Mouse (Mus musculus): ENCODE data around the gene Tbc1d22a. TPM values are rescaled to one million over a fixed set of nuclear protein-coding genes. Genes with fewer than 3 reads are reported as not detected.
A peak's percentile ranks its signal among the peaks of the same experiment; 100 is the strongest.

The Tbc1d22a gene
- polyA plus RNA-seq, 1 experiment from 2014 or later = 10.8 TPM

DNA sequence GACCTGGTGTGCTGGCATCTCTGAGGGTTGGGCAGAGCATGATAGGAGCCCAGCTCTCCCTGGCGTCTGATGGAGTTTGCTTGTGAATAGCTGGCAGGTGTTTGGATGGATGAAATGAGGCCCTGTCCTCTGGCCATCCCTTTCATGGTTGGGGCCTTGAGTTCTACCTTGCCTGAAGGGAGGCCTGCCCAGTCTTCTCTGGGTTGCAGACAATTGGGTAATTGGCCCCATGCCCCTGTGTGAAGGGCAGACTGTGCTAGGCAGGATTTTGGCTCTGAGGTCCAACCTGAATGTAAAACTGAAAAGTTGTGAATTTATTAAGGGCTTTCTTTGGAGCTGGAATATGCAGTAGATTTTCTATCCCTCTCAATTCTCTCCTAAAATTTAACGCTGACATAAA lies 204.2 kb downstream of the Tbc1d22a start:
- WGBS = 87% methylated on average over 2 of the region's 2 CpGs
- H3K27me3 ChIP-seq (ENCODE audit: low read depth, poor library complexity, severe bottlenecking) = peaks cover 12% of the 10 kb centered on the region
- H3K27ac ChIP-seq (replicated peaks) = peak overlapping the region; percentile 69; the same call in 1 of the 2 replicates
- no peak for DNase-seq (ENCODE audit: low spot score)
- peaks cover 54% of the 10 kb centered on the region for H3K4me1 ChIP-seq
- no peak overlapping the region for H3K4me3 ChIP-seq
- H3K36me3 ChIP-seq = no peaks in the 10 kb centered on the region
- no peaks in the 10 kb centered on the region for H3K9me3 ChIP-seq (replicated peaks)

GRCm38 (mm10) chr15:86419620-86420019 lies 205.4 kb downstream of the Tbc1d22a start:
- 53% methylated on average over 6 of the region's 6 CpGs for WGBS
- H3K36me3 ChIP-seq = no peaks in the 10 kb centered on the region
- peaks cover 5% of the 10 kb centered on the region for H3K27me3 ChIP-seq (ENCODE audit: low read depth, poor library complexity, severe bottlenecking)
- no peaks in the 10 kb centered on the region for H3K9me3 ChIP-seq (replicated peaks)
- peaks cover 50% of the 10 kb centered on the region for H3K4me1 ChIP-seq
- H3K4me3 ChIP-seq = no peak overlapping the region
- peak overlapping the region; percentile 70 for H3K27ac ChIP-seq (replicated peaks)
- peak; percentile 39 for DNase-seq (ENCODE audit: low spot score)

DNA sequence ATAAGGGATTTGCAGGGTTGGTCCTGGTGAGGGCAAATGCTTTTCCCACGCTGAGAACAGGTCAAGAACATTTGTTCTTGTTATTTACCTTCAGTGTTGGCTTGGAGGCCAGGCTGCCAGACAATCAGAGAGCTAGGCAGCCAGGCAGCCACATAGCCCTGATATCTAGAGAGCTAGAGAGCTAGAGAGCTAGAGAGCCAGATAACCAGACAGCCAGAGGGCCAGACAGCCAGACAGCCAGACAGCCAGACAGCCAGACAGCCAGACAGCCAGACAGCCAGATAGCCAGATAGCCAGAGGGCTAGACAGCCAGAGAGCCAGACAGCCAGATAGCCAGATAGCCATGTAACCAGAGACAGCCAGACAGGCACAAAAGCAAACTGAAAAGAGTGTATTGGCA lies 208.6 kb downstream of the Tbc1d22a start:
- Histone ChIP-seq H3K27ac (replicated peaks) (0 out of 2 replicates have a peak overlapping the region, but pooled peaks have one; percentile 50), H3K4me3 (no peak overlapping the region), H3K36me3 (no peaks in the 10 kb centered on the region), H3K9me3 (replicated peaks) (no peaks in the 10 kb centered on the region), H3K4me1 (peaks cover 57% of the 10 kb centered on the region), H3K27me3 (ENCODE audit: low read depth, poor library complexity, severe bottlenecking) (peaks cover 3% of the 10 kb centered on the region; the same call in 1 of the 2 replicates)
- DNase-seq (ENCODE audit: low spot score) = no peak
- WGBS = 67% methylated on average over 1 of the region's 1 CpGs

DNA sequence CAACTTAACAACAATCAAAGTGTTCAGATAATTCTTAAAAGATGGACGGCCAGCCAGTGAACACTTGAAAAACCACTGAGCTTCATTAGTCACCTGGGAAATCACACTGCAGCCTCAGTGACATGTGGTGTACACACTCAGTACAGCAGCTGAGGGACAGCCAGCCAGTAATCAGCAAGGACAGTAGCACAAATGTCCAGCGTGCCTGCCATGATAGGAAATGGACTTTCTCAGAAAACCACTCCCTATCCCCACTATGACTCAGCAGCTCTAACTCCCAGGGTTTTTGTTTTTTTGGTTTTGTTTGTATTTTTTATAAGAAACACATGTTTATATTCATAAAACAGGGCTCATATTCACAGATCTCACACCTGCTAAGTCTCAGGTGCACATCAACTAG lies 209.6 kb downstream of the Tbc1d22a start:
- Histone ChIP-seq H3K27ac (replicated peaks) (no peak overlapping the region), H3K9me3 (replicated peaks) (no peaks in the 10 kb centered on the region), H3K4me1 (peaks cover 53% of the 10 kb centered on the region), H3K4me3 (no peak overlapping the region), H3K36me3 (no peaks in the 10 kb centered on the region), H3K27me3 (ENCODE audit: low read depth, poor library complexity, severe bottlenecking) (no peaks in the 10 kb centered on the region)
- DNase-seq (ENCODE audit: low spot score) = no peak
- WGBS = 83% methylated on average over 2 of the region's 2 CpGs

DNA sequence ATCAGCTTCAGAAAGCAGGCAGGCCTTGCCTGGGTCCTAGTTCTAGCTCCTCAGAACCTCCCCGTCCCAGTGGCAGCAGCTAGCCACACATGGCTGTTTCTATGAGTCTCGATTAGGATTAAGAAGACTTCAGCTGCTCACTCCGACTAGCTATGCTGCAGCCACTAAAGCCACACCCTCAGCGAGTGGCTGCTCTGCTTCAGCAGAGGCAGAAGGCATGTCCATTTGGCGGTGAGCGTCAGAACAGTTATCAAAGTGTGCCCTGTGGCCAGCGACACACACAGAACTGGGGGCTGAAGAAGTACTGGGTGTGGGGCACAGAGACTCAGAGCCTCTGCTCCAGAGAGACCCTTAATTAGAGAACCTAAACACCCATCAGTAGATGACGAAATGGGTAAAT lies 210.7 kb downstream of the Tbc1d22a start:
- Histone ChIP-seq H3K36me3 (no peaks in the 10 kb centered on the region), H3K27me3 (ENCODE audit: low read depth, poor library complexity, severe bottlenecking) (no peaks in the 10 kb centered on the region), H3K9me3 (replicated peaks) (no peaks in the 10 kb centered on the region), H3K27ac (replicated peaks) (peak overlapping the region; percentile 42; the same call in 1 of the 2 replicates), H3K4me3 (no peak overlapping the region), H3K4me1 (peaks cover 48% of the 10 kb centered on the region)
- DNase-seq (ENCODE audit: low spot score) = no peak
- WGBS = 68% methylated on average over 8 of the region's 8 CpGs

DNA sequence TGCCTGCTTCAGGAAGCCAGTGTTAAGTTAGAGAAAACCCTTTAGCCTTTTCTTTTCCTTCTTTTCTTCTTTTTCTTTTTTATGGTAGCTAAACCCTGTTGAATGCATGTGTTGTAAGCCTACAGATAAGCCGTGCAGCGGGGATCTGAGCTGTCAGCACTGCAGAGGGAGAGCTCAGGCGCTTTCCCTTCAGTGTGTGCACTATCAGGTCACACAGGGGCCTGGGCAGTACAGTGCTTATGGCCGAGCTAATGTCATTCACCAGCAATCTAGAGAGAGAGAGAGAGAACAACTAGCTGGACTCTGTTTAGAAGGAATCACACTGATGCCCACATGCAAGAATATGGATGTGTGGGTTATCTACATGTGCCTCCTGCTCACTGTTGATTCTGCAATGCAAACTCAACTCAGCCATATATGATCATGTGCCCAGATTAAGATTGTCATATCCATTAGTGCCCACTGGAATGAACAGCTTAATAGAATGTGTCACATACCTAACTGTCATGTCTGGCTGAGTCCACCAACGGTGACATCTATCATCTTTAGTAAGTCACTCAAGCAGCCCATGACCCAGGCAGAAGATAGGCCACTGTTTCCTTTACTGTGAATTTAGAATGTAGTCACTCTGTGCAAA lies 212.2 kb downstream of the Tbc1d22a start:
- no peaks in the 10 kb centered on the region for H3K27me3 ChIP-seq (ENCODE audit: low read depth, poor library complexity, severe bottlenecking)
- 50% methylated on average over 5 of the region's 5 CpGs for WGBS
- no peaks in the 10 kb centered on the region for H3K36me3 ChIP-seq
- no peak overlapping the region for H3K4me3 ChIP-seq
- H3K9me3 ChIP-seq (replicated peaks) = no peaks in the 10 kb centered on the region
- H3K27ac ChIP-seq (replicated peaks) = peak overlapping the region; percentile 19; the same call in 1 of the 2 replicates
- DNase-seq (ENCODE audit: low spot score) = no peak
- H3K4me1 ChIP-seq = peaks cover 53% of the 10 kb centered on the region

DNA sequence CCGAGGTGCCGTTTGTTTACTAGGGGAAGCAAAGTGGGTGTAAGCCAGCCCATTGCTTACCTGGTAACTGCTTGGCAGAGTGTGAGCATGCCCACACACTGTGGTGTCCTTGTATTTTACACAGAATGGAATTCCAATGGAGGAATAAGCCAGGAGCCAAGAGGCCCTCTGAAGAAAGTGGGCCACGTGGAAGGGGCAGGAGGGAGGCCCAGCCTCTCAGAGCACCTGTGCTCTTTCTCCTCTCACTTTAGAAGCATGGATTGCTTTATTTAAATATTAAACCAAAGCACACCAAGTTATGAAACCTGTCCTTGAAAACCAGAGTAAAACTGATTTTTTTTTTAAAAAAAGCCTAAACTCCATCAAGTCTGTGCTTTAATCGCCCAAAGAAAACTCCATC lies 213.2 kb downstream of the Tbc1d22a start:
- no peak for DNase-seq (ENCODE audit: low spot score)
- Histone ChIP-seq H3K4me1 (peaks cover 59% of the 10 kb centered on the region), H3K27ac (replicated peaks) (0 out of 2 replicates have a peak overlapping the region, but pooled peaks have one; percentile 34), H3K4me3 (no peak overlapping the region), H3K36me3 (no peaks in the 10 kb centered on the region), H3K9me3 (replicated peaks) (no peaks in the 10 kb centered on the region), H3K27me3 (ENCODE audit: low read depth, poor library complexity, severe bottlenecking) (no peaks in the 10 kb centered on the region)
- WGBS = 91% methylated on average over 4 of the region's 4 CpGs

DNA sequence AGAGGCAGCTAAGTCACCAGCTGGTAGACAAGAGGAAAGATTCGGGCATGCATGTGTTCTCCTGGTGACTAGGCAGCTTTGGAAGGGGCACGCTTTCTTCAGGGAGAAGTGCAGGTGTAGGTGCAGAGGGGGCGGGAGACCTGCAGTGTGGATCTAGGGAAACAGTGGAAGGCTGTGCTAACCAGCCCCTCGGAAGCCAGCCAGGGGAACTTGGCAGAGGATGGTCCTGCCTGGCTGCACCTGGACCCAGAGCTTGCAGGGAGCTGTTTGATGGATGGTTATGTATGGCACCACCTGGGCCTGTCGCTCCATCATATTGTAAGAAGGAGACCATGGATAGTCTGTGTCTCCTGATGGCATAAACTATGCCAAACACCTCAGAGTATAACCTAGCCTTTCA lies 214.2 kb downstream of the Tbc1d22a start:
- DNase-seq (ENCODE audit: low spot score) = no peak

DNA sequence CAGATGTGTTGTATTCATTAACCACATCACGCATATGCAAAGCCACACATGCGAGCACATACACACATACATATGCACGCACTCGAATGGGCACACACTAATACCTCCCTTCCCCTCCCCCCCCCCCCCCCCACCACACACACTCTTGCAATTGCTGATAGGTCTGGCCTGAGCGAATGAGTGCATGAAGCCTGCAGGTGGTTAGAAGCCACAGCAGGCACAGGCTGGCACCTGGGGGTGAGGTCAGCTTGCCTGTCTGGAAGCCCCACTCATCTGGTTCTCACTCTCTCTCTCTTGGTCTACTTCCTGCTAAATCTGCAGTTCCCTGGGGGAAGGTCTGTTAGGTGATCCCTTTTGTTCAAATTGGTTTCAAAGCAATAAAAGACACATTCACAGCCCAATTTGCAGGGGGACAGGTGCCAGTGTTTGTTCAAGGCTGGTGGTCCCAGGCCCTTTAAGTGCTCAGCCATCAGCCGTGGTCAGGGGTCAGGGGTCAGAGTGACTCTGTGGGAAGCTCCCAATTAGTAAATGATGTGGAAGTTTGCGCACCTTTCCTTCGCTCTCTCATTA lies 215.6 kb downstream of the Tbc1d22a start:
- 69% methylated on average over 8 of the region's 8 CpGs for WGBS
- no peaks in the 10 kb centered on the region for H3K27me3 ChIP-seq (ENCODE audit: low read depth, poor library complexity, severe bottlenecking)
- H3K9me3 ChIP-seq (replicated peaks) = no peaks in the 10 kb centered on the region
- DNase-seq (ENCODE audit: low spot score) = no peak
- no peak overlapping the region for H3K27ac ChIP-seq (replicated peaks)
- peaks cover 57% of the 10 kb centered on the region for H3K4me1 ChIP-seq
- no peaks in the 10 kb centered on the region for H3K36me3 ChIP-seq
- H3K4me3 ChIP-seq = no peak overlapping the region

More for the DNA sequence above, 214.2 kb downstream of the Tbc1d22a start:
- Histone ChIP-seq H3K27me3 (ENCODE audit: low read depth, poor library complexity, severe bottlenecking) (no peaks in the 10 kb centered on the region), H3K36me3 (no peaks in the 10 kb centered on the region), H3K4me1 (peaks cover 59% of the 10 kb centered on the region), H3K4me3 (no peak overlapping the region), H3K9me3 (replicated peaks) (no peaks in the 10 kb centered on the region), H3K27ac (replicated peaks) (no peak overlapping the region)
- WGBS = 82% methylated on average over 5 of the region's 5 CpGs

- H3K4me1 ChIP-seq = peaks cover 40% of the 10 kb centered on the region
- no peak for DNase-seq (ENCODE audit: low spot score)
- no peak overlapping the region for H3K4me3 ChIP-seq
- H3K27me3 ChIP-seq (ENCODE audit: low read depth, poor library complexity, severe bottlenecking) = no peaks in the 10 kb centered on the region
- 81% methylated on average over 11 of the region's 11 CpGs for WGBS
- no peaks in the 10 kb centered on the region for H3K9me3 ChIP-seq (replicated peaks)
- H3K27ac ChIP-seq (replicated peaks) = no peak overlapping the region
- H3K36me3 ChIP-seq = no peaks in the 10 kb centered on the region
Measured at GRCm38 (mm10) chr15:86431539-86432080, 217.4 kb downstream of the Tbc1d22a start.

DNA sequence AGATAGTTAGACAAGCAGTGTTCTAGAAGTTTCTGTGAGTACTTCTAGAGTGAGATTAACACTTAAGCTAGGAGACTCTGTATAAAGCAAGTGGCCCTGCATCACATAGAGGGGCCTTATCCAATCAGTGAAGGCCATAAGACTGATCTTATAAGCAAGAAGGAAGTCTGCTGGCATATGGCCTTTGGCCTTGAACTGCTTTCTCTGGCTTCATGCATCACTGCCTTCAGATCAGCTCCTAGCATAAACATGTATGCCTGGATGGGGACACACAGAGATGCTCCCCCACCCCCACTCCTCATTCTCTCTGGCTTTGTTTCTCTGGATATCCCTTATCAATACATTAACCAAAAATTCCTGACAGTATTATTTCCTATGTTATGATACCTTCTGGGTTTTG lies 218.5 kb downstream of the Tbc1d22a start:
- no peaks in the 10 kb centered on the region for H3K9me3 ChIP-seq (replicated peaks)
- H3K27ac ChIP-seq (replicated peaks) = no peak overlapping the region

DNA sequence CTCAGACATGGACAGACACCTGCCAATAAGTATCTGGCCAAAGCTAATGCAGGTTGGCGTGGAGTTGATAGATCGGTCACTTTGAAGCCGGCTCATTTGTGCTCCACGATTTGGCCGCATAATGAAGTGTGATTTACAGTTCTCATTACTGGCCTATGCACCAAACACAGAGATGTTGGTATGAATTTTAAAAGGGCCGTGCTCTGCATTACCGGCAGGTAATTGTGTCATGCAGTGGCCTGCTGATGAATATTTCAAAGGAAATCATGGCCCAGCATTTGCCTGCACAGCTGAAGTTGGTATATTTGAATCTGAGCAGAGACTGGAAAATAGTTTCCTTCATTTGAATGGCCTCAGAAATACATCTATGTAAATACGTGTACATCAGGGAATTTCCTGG lies 219.1 kb downstream of the Tbc1d22a start:
- H3K27ac ChIP-seq (replicated peaks) = no peak overlapping the region

More for the DNA sequence above, 218.5 kb downstream of the Tbc1d22a start:
- Histone ChIP-seq H3K4me3 (no peak overlapping the region), H3K27me3 (ENCODE audit: low read depth, poor library complexity, severe bottlenecking) (no peaks in the 10 kb centered on the region), H3K4me1 (peaks cover 32% of the 10 kb centered on the region), H3K36me3 (no peaks in the 10 kb centered on the region)
- DNase-seq (ENCODE audit: low spot score) = no peak

GRCm38 (mm10) chr15:86434241-86434640 lies 220.0 kb downstream of the Tbc1d22a start:
- Histone ChIP-seq H3K4me3 (no peak overlapping the region), H3K27ac (replicated peaks) (no peak overlapping the region), H3K27me3 (ENCODE audit: low read depth, poor library complexity, severe bottlenecking) (no peaks in the 10 kb centered on the region), H3K36me3 (no peaks in the 10 kb centered on the region), H3K9me3 (replicated peaks) (no peaks in the 10 kb centered on the region), H3K4me1 (peaks cover 26% of the 10 kb centered on the region)
- no peak for DNase-seq (ENCODE audit: low spot score)
- 91% methylated on average over 3 of the region's 3 CpGs for WGBS

More for the DNA sequence above, 219.1 kb downstream of the Tbc1d22a start:
- WGBS = 94% methylated on average over 8 of the region's 8 CpGs
- DNase-seq (ENCODE audit: low spot score) = no peak
- Histone ChIP-seq H3K9me3 (replicated peaks) (no peaks in the 10 kb centered on the region), H3K4me3 (no peak overlapping the region), H3K36me3 (no peaks in the 10 kb centered on the region), H3K27me3 (ENCODE audit: low read depth, poor library complexity, severe bottlenecking) (no peaks in the 10 kb centered on the region), H3K4me1 (peaks cover 29% of the 10 kb centered on the region)
